Mouse (Mus musculus) A20 (cell line): ENCODE data around the gene Pxn.

ENCODE experiments used
- DNase-seq: peaks from one replicate; pipeline ENCODE4 v3.0.0-alpha.2; 2011; ENCODE audit warnings: low read depth, low spot score

The Pxn gene

GRCm38 (mm10) chr5:115579363-115579762, 72.9 kb downstream of the Pxn start:
- no peak for DNase-seq

DNA sequence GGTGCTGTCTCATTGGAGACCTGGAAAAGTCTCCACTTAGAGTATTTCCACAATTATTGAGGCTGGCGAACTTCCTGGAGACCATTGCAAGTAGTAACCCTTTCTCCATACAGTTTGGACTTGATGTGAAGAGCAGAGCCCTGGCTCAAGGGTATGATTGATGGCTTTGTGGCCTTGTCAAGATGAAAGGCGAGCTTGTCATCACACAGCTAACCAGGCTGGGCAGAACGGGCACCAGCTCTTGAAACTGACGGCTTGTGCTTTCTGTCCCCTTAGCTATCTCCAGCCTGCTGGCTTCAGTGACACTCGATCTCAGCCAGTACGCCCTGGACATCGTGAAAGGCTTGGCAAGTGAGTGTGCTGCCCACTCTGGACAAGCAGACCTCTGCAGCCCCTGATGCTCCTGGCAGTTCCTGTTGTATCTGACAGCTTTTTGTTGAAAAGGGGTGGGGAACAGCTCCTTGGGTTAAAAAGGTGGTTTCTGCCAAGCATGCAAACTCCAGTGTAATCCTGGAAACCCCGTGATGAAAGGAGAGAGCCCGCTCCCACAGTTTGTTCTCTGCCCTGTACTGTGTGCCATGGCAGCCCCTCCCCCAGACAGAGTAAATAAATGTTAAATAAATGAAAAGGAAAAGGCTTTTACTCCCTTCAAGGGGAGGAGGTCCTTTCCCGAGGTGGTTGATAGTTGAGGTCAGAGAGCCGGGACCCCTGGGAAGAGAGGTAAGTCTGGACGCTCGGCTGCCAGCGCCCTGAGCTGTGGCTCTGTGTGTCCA, 73.9 kb downstream of the Pxn start:
- no peak for DNase-seq

DNA sequence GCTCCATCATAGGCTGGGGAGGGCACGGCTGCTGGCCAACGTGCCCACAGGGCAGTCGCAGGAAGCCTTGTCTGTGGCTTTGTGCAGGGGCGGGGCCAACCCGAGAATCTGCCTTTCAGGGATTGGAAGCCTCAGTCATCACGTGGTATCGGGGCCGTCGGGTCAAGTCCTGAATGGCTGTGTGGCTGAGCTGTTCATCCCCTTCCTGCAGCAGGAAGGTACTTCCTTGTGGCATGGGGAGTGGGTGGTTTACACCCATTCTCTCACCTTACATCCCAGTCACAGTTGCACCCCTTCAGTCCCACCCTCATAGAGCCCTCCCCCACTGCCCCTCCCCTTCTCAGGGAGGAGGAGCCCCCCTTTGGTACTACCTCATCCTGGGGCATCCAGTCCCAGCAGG, 75.2 kb downstream of the Pxn start:
- no peak for DNase-seq

DNA sequence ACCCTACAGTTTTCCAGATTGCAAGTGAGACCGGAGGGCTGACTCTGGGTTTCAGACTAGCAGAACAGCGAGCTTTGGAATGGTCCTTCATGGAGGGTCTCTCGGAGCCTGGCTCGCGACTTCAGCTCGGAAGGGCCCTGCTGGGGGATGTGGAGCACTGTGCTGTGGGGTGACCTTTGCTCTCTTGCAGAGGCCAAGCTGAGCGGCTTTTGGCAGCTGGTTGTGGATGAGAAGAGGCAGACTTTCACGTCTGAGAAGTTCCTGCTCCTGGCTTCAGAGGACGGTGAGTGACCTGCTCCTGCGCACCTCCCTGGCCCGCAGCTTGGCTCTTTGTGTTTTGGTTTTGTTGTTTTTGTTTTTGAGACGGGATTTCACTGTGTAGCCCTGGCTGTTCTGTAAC, 79.1 kb downstream of the Pxn start:
- DNase-seq: no peak

DNA sequence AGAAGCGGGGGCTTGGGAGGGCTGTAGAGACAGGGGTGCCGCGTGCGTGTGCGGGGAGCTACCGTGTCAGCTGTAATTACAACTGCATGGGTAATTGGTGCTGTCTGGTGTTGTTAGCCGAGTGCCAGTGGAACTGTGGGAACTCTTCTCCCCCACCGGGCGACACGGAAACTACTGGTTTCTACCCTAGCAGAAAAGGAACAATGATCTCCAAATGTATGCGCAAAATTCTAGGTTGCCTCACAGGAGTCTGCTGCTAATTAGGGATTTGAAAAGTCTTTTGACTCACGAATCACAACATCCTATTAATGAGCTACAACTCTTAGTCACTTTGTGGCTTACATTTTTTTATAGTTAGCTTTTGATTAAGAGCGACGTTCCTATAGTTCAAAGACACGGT, 79.7 kb downstream of the Pxn start:
- DNase-seq: no peak

GRCm38 (mm10) chr5:115586780-115587179, 80.3 kb downstream of the Pxn start:
- peak; percentile 69 for DNase-seq

DNA sequence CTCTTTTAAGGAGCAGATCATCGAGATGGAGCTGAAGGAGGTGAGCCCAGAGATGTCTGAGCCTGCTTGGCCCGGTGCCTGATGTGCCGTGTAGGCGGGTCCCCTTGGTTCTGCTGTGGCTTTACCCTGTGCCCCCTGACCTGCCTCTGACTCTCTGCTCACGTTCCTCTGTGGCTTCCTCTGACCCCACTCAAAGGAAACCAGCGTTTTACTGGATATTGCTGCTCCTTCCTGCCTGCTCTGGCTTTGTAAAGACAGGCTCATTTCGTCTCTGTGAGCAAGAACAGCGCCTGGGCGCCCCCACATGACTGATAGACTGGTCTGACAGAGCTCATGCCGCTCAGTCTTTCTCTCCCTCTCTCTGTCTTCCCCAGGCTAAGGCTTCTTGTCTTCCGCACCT, 84.6 kb downstream of the Pxn start:
- DNase-seq: no peak

DNA sequence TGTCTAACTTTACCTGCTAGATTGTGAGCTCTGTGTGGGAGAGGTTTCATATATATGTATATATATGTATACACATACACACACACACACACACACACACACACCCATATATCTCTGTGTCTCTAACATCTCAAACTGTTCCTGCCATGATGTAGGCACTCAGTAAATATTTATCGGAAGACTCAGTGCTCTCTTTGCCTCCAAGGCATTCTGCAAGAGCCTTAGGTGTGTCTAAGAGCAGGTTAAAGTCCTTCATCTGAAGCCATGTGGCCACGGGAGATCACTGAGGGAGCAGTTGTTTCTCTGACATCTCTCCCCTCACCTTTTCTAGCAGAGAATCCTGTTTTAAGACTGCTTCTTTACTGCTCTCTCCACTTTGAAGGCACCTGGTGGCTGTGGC, 85.0 kb downstream of the Pxn start:
- DNase-seq: no peak

GRCm38 (mm10) chr5:115603561-115603960, 97.1 kb downstream of the Pxn start:
- DNase-seq: no peak
